Mouse (Mus musculus) frontal cortex, postnatal 25 days (tissue): Measurements from ENCODE around the gene Ralgapa2.

Source experiments
- DNase-seq, 2 experiments: peaks; one replicate each; pipeline ENCODE4 v3.0.0; 2022; ENCODE audit warnings: low spot score in 2 of 2

Gene Ralgapa2

DNA sequence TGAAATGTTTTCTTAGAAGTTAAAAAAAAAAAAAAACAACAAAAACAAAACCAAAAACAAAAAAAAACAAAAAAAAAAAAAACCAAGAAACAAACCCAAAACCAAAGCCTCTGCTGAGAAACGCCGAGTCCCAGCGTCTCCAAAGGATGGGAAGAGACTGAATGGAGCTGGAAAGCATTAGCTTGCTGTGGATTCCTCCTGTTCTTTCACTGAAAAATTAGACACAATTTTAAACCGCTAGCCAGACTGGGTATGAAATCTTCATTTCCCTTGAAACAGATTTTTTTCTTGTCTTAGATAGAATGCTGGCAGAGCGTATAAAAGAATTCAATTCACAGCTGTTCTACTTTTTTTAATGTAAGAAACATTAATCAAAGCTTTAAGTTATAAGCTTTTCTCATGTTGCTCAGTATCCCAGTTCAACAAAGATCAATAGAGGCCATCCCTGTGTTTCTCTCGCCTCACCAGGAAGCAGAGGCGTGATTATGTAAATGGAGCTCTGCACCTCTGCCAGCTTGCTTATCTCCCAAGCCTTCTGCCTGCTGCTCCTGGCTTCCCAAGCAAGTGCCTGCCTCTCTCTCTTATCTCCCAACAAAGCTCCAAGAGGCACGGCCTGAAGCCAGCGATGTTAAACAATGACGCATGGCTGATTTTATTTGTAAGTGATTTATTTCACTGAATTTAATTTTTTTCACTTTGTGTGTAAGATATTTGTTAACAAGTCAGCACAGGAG lies 253.2 kb downstream of the Ralgapa2 start:
- DNase-seq = no peak

GRCm38 (mm10) chr2:146257609-146258008 lies 254.5 kb downstream of the Ralgapa2 start:
- DNase-seq = no peak

DNA sequence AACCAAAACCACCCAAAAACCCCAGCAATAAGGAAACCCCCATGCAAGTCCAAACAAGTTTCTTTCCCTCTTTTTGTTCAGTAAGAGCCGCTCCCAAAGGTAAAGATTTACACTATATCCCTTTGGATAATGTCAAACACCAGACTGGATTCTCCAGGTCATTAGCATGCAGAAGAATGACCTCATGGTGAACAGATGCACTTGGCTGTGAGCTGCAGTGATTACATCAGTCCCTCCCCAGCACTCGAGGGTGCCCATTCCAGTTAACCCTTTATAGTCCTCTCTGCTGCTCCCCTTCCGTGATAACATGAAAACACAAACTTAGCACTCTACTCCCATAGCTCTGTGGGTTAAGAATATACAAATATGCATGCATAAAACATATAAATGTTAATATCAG lies 255.1 kb downstream of the Ralgapa2 start:
- DNase-seq = no peak

- no peak for DNase-seq
Measured at GRCm38 (mm10) chr2:146256321-146256875, 255.7 kb downstream of the Ralgapa2 start.

GRCm38 (mm10) chr2:146255636-146256035 lies 256.5 kb downstream of the Ralgapa2 start:
- no peak for DNase-seq

- no peak for DNase-seq
Measured at GRCm38 (mm10) chr2:146254387-146254786, 257.8 kb downstream of the Ralgapa2 start.

DNA sequence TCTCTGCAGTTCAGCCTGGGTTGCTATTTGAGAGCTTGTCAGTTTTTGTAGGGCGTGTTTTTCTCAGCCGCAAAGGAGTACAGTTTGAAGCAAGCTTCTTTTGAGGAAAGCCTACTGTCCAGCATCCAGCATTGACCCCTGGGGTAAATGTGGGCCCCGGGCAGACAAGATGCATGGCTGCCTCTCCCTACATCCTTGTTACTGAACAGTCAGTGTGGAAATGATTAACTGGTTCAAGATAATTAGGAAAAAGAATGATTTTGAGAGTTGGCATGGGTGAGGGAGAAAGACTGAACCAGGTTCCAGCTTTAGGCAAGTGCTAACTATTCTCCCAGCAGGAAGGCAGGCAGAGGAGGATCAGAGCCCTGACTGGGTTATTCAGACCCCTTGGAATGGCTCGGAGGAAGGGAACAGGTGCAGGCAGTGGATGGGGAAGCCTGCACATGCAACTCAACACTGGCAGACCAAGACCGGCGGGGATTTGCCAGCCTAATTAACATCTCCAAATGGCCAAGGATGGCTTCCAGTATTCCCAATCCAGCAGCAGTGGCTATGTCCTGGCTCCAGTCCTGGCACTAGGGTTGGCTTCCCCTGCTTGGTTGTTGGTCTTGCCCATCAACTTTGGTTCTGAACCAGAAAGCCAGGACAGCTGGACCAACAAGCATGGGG lies 261.8 kb downstream of the Ralgapa2 start:
- no peak for DNase-seq

DNA sequence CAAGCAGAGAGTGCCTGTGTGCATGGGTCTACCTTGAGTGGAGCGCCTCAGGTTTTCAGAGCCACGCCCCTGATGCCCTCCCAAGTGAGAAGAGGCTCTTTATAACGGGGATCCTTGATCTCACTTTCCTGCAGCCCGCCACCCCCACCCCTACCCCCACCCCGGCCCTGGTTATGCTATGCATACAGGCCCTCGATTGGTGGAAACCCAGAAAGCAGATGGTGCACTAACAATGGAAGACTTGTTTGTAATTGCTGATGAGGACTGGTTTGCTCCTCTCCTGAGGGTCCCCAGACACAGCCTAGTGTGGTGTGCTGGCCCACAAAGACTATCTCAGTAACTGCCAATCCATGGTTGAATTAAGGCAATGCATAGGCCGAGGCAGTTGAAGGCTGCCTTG lies 263.1 kb downstream of the Ralgapa2 start:
- DNase-seq = no peak

GRCm38 (mm10) chr2:146247576-146247975 lies 264.6 kb downstream of the Ralgapa2 start:
- DNase-seq = no peak

GRCm38 (mm10) chr2:146246409-146247075 lies 265.6 kb downstream of the Ralgapa2 start:
- DNase-seq = no peak

DNA sequence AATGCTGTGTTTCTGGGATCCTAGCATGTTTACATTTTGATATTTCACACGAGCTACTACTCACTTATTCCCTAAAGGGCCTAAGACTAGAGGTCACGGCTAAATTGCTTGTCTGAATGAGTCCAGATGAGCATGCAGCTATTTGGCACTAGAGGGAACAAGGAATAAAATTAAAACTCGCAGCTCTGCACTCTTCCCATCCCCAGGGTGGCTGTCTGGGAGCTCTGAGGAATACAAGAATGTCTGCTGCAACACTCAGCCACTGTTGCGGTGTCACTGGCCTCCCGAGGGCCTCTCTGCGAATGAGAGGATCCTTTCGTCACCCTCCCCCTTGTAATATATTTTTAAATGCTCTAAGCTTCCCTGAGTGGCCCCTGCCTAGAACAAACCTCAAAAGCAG lies 266.7 kb downstream of the Ralgapa2 start:
- no peak for DNase-seq

DNA sequence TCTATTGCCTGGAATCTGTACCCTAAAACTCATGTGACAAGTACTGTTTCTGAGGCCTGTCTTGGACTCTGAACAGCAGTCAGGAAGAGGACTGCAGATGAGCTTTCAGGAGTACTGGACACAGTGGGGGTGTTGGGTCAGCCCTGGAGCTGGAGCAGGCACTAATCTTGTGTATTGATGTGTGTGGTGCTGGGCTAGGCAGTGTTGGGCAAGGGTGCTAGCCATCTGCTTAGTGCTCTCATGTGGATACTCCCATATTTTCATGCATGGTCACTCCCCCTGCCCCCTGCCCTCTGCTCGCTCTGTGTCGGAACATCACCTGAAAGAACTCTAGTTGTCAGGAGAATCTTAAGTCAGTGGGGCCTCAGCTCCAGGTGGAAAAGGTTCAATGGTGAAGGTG lies 268.1 kb downstream of the Ralgapa2 start:
- no peak for DNase-seq

DNA sequence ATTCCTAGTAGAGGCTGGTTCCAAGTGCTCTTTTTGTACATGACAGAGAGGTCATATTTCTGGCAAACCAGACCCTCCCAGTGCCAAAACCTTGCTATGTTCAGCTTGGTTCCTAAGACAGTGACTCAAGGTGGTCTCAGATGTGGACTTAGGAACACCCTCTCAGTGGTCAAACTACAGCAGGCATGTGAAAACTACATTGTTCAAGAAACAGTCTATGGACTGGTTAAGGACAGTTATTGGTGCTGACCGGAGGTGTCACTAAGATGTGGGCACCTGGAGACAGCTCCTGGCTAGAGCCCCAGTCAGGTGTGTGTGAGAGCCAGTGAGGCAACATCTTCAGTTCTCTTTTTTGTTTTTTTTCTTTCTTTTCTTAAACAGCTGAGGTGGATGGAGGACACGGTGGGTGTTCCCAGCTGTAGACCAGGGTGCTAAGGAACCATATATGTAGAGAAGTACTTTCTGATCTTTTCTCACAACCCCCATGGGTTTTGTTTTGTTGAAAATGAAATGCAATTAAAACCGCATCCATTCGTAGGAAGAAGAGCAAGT lies 272.9 kb downstream of the Ralgapa2 start:
- DNase-seq = no peak

DNA sequence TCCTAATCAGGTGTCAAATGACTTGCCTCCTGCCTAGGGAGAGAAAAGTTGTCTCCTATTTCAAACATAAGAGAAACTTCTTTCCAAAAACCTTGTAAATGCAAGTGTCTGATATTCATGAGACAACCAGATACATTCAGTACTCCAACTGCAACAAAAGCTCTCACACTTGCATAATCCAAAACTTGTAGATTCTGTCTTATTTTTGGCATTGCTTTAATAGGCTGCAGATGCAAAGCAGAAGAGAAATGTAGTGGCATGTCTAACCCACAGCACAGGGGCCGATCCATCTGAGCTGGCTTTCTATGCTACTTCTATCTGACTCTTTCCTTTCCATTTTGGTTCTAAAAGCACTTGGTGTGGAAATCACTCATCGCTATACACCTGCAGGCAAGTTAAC lies 280.7 kb downstream of the Ralgapa2 start:
- DNase-seq = no peak

DNA sequence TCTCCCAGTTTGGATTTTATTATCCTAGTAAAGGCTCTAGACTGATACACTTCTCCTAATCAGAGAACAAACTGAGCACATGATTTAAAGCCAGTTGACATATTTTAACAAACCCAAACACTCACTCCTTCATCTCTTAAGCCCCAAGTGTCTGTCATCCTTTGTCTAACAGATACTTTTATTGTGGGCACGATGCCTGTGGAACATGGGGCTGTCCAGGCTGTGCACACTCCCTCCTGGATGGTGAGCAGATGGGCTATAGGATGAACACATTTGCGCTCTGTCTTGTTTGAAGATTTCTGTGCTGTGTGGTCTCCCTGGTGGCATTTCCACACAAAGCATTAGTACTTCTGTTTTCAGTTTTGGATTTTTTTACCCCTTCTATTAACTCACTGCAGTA lies 283.7 kb downstream of the Ralgapa2 start:
- DNase-seq = no peak

GRCm38 (mm10) chr2:146227646-146228045 lies 284.5 kb downstream of the Ralgapa2 start:
- no peak for DNase-seq

DNA sequence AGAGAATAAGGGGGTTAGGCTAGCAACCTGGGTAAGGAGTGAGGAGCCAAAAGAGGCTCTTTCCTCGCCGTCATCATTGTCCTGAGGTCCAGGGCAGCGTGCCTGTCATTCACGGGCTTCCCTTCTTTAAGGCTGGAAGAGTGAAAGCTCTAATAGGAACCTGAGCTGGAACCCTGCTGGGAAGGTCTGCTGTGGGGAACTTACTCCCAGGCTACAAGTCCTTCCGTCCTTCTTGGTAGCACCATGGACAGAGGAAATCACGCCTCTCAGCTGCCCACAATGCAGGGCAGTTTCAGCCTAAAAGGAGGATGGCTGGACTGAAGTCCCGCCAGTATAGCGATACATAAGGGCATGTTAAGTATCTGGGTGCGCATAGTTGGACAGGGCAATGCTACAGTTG lies 285.7 kb downstream of the Ralgapa2 start:
- DNase-seq = no peak

GRCm38 (mm10) chr2:146225818-146226217 lies 286.3 kb downstream of the Ralgapa2 start:
- DNase-seq = no peak

DNA sequence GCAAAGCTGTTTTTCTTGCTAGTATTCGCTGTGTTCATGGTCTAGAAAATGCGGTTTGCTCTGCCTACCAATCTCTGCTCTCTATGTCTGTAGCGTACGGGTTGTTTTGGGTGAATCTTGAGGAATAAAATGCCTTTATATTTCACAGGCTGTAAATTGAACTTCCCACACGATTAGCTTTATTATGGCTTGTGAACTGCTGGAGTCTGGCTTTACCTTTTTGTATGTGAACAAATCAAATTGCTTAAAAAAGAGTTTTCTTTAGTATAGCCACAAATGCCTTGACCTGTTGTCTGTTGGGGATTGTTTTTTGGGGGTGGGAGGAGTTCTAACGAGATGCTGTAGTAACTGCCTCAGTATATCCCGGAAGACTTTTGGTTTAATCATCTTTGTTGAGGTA lies 288.0 kb downstream of the Ralgapa2 start:
- no peak for DNase-seq

GRCm38 (mm10) chr2:146223176-146223905 lies 288.8 kb downstream of the Ralgapa2 start:
- DNase-seq = no peak
